In the genomic region with DNA sequence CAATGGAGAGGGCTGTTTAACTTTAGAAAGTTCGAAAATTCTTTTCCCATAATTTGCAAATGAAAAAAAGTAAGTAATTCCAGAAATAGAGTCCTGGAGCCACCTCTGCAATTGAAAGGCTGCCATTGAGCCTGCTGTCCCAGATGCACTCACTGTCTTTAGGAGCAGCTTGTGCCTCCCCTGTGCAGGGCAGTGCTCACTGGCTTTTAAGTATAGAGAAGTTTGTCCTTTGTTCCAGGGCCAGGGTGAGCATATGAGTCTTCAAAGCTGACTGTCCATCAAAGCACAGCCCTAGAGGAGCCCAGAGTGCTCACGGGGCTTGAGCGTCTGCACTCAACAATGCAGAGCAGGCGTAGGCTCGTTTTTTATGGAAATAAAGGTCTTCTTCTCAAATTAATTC, we compare ENCODE assay signal across 21 mouse cellular contexts. TPM values are rescaled to one million over a fixed set of nuclear protein-coding genes. Genes with fewer than 3 reads are reported as not detected.
DNase-seq lines count a peak whose midpoint lies in the region; ATAC-seq lines count a peak whose summit lies in the region.
"Had no signal": no experiment of that assay in that cellular context is flagged by ENCODE, and none has a peak within 500 bp of the region (broad histone marks: within the 10 kb centered on the region; RNA-seq: fewer than 3 reads in every experiment).

No protein-coding gene starts in this region.

- WGBS in forebrain, embryonic 10.5 days: 34% methylated on average over 5 of the region's 5 CpGs
- 11% methylated on average over 5 of the region's 5 CpGs for WGBS in forebrain, embryonic 16.5 days
- WGBS in midbrain, embryonic 12.5 days: 8% methylated on average over 5 of the region's 5 CpGs

- peak overlapping the region; percentile 67 for H3K27ac ChIP-seq in forebrain, embryonic 10.5 days
- no peak overlapping the region for H3K27ac ChIP-seq in forebrain, embryonic 16.5 days (ENCODE audit: low read length)
- H3K27ac ChIP-seq in midbrain, embryonic 12.5 days (replicated peaks): peak overlapping the region; percentile 15; the same call in 1 of the 2 replicates
- H3K27ac ChIP-seq: limb, embryonic 12.5 days; liver, embryonic 15.5 days had no signal

- H3K27me3 ChIP-seq in forebrain, embryonic 10.5 days (ENCODE audit: poor library complexity, severe bottlenecking): no peaks in the 10 kb centered on the region
- no peaks in the 10 kb centered on the region for H3K27me3 ChIP-seq in forebrain, embryonic 16.5 days (replicated peaks; ENCODE audit: control insufficient read depth, insufficient read depth, low read length)
- H3K27me3 ChIP-seq in midbrain, embryonic 12.5 days: no peaks in the 10 kb centered on the region
- H3K27me3 ChIP-seq: CH12.LX; limb, embryonic 12.5 days; liver, embryonic 15.5 days had no signal

- no peaks in the 10 kb centered on the region for H3K9me3 ChIP-seq in forebrain, embryonic 10.5 days
- H3K9me3 ChIP-seq in forebrain, embryonic 16.5 days (ENCODE audit: control insufficient read depth, low read length): no peaks in the 10 kb centered on the region
- no peaks in the 10 kb centered on the region for H3K9me3 ChIP-seq in midbrain, embryonic 12.5 days
- H3K9me3 ChIP-seq: limb, embryonic 12.5 days; liver, embryonic 15.5 days had no signal

- DNase-seq in forebrain, embryonic 10.5 days (ENCODE audit: extremely low spot score, low spot score): no peak
- DNase-seq in left cerebral cortex, adult 18-20 months (ENCODE audit: low spot score in 2 of 2): peak; percentile 35 to 53
- DNase-seq in left cerebral cortex, postnatal 4 days: no peak
- DNase-seq in ZHBTc4 (ENCODE audit: low read depth, low spot score): peak; percentile 69
- DNase-seq in ovary, postnatal 36 days (ENCODE audit: low spot score): no peak
- DNase-seq in cerebellum, adult 9-10 months: no peak
- DNase-seq: adrenal gland, postnatal 10 days; cerebellum, postnatal 14 days; heart, adult 18-20 months; heart, postnatal 10 days; kidney, postnatal 10 days; layer of hippocampus, adult 9-11 months; lung, postnatal 14 days; right cerebral cortex, postnatal 4 days; thymus, postnatal 14 days had no signal

- no peak for ATAC-seq in forebrain, embryonic 16.5 days
- ATAC-seq in midbrain, embryonic 12.5 days (ENCODE audit: low FRiP score, low read depth): peak; percentile 93
- ATAC-seq: intestine, embryonic 16.5 days had no signal

- no peak overlapping the region for H3K4me3 ChIP-seq in forebrain, embryonic 10.5 days
- H3K4me3 ChIP-seq in forebrain, embryonic 16.5 days (replicated peaks; ENCODE audit: low read length): no peak overlapping the region
- no peak overlapping the region for H3K4me3 ChIP-seq in midbrain, embryonic 12.5 days
- H3K4me3 ChIP-seq: limb, embryonic 12.5 days; liver, embryonic 15.5 days had no signal

- no peaks in the 10 kb centered on the region for H3K36me3 ChIP-seq in forebrain, embryonic 10.5 days (replicated peaks)
- no peaks in the 10 kb centered on the region for H3K36me3 ChIP-seq in forebrain, embryonic 16.5 days (ENCODE audit: control insufficient read depth, insufficient read depth)
- H3K36me3 ChIP-seq in midbrain, embryonic 12.5 days: no peaks in the 10 kb centered on the region

- H3K4me1 ChIP-seq in forebrain, embryonic 10.5 days: peaks cover 20% of the 10 kb centered on the region
- H3K4me1 ChIP-seq in forebrain, embryonic 16.5 days (replicated peaks; ENCODE audit: control insufficient read depth, insufficient read depth, low read length): no peaks in the 10 kb centered on the region
- H3K4me1 ChIP-seq in midbrain, embryonic 12.5 days: peaks cover 15% of the 10 kb centered on the region

- no peak overlapping the region for H3K4me2 ChIP-seq in forebrain, embryonic 16.5 days (ENCODE audit: low read length)
- no peak overlapping the region for H3K4me2 ChIP-seq in midbrain, embryonic 12.5 days (replicated peaks)
- H3K4me2 ChIP-seq: limb, embryonic 12.5 days; liver, embryonic 15.5 days had no signal

- intact Hi-C loops in left cerebral cortex, postnatal 4 days (cut with DNase I): no loop called here

- no peak overlapping the region for H3K9ac ChIP-seq in forebrain, embryonic 16.5 days (replicated peaks; ENCODE audit: low read depth, low read length)
- H3K9ac ChIP-seq in midbrain, embryonic 12.5 days (replicated peaks): no peak overlapping the region
- H3K9ac ChIP-seq: limb, embryonic 12.5 days; liver, embryonic 15.5 days had no signal

RNA-seq across cellular contexts. Expression of a gene that starts 59.7 kb away (rescaled TPM):
- 5.3 and 5.4 TPM in 2 replicates for polyA plus RNA-seq in forebrain, embryonic 10.5 days (2016; fragmentation: Nextera tagmentation; extraction: Ambion mirVana)
- 1.5 and 1.6 TPM in 2 replicates for polyA plus RNA-seq in forebrain, embryonic 16.5 days (2015; fragmentation: Nextera tagmentation; extraction: Ambion mirVana)
- 10 to 100 TPM; 46.4 to 59.8 TPM for total RNA-seq in left cerebral cortex, adult 18-20 months (2021)
- total RNA-seq in left cerebral cortex, postnatal 4 days (2021): 10 to 100 TPM in 1 of 2 experiments, 1 to 10 TPM in 1; 9.3 to 10.9 TPM
- polyA plus RNA-seq in midbrain, embryonic 12.5 days (2016; fragmentation: Nextera tagmentation; extraction: Ambion mirVana): 2.8 and 4.6 TPM in 2 replicates

Comparison
In these comparisons a context has a peak if more than half of its experiments do, and no peak if none do; other contexts are left out.
1. DNase-seq: peak in left cerebral cortex, adult 18-20 months (2 of 2) and ZHBTc4 (single experiment); none in forebrain, embryonic 10.5 days (single experiment), left cerebral cortex, postnatal 4 days (single experiment), ovary, postnatal 36 days (single experiment) and cerebellum, adult 9-10 months (single experiment).